Mouse (Mus musculus): ENCODE measurements at regions not wholly inside any gene's neighbourhood (a gene's known extent, or its start where the extent isn't known, plus 50 kb on each side); places are given as distances from the start of the nearest gene placed in this dataset.
A peak's percentile ranks its signal among the peaks of the same experiment; 100 is the strongest.

DNA sequence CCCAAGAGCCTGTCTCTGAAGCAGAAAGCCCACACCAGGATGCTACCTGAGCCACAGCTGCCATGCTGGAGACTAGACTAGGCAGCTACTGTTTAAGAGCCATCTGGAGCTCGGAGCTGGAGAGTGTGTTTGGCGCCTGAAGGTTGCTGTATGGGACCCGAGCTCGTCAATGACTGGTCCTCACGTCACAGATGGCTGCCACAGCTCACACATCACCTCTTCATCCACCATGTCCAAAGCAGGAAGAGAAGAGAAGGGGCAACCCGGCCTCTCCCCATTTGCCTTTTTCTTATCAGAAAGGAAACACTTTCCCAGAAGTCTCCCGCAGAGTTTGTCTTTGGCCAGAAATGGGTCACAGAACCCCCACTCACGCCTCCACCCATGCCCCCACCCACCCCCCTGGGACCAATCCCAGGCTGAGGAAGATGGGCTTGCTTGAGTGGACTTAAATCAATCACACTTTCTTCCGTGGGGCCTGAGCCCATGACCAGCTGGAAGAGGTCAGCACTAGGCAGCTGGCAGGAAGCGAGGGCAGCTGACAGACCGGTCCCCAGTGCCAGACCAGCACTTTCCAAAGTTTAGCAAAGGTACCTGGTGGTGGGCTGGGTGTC is 53.5 kb upstream of the Ptpn1 start:
- no peak for DNase-seq (ENCODE audit: low spot score in 2 of 2)

DNA sequence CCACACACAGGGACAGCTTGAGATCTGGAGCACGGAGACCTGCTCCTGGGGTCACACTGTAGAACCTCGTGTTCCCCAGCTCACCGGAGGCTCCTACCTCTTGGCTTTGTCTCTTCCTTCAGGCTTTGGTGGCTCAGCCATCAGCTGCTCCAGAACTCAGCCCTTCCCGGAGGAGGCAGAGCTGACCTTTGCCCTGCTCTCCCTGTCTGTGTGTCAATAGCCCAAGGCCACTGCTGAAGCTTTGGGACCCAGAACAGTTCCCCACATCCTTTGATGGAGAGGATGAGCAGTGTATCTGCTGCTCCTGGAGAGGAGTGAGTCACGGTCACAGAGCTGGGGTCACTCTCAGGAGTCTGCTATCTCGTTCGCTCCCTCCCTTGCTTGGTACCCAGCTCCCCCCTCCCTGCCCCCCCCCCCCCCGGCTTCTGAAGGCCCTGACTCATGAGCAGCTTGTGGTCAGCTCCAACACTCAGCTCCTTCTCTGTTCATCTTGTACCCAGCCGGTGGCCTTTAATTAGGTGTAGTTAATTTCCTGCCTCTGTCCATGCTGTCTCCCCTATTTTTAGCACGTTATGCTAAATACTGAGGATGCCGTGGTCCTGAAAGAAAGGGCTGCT is 54.5 kb upstream of the Ptpn1 start:
- no peak for DNase-seq (ENCODE audit: low spot score in 2 of 2)

- no peak for DNase-seq (ENCODE audit: low spot score in 2 of 2)
Measured at GRCm38 (mm10) chr2:167872507-167872906, 59.4 kb upstream of the Ptpn1 start.

DNA sequence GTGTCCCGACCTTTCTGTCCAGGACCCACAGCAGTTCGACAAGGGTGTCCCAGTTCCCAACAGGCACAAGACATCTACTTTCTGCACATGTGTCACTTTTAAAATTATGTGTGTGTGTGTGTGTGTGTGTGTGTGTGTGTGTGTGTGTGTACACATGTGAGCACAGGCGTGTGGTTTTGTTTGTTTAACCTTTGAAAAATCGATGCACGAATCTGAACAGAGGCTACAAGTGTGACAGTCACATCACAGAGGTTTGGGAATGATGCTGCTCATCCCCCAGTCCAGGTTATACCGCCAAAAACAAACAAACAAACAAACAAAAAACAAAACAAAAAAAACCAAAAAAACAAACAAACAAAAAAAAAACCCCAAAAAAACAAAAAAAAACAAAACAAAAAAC is 61.7 kb upstream of the Ptpn1 start:
- no peak for DNase-seq (ENCODE audit: low spot score in 2 of 2)

DNA sequence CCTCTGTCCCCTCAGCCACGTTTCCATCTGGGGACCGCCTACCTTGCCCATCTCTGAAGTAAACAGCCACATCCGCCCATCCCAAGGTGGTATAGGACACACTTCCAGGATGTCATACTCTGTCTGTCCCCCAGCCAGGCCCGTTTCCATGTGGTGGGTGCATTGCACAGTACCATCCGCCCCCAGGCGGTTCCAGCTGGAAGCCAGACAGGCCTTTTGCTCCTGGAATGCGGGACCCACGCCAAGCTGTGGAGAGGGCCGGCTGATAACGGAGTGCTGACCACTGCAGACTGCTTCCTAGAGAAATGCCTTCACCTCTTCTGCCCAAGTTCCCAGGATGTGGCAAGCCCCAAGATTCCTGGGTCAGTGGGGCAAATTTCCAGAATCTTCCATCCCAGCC is 65.1 kb upstream of the Ptpn1 start:
- peak in 1 of 2 experiments; percentile 75 for DNase-seq (ENCODE audit: low spot score in 2 of 2)

- no peak for DNase-seq (ENCODE audit: low spot score in 2 of 2)
Measured at GRCm38 (mm10) chr2:167865525-167865924, 66.3 kb upstream of the Ptpn1 start.

DNA sequence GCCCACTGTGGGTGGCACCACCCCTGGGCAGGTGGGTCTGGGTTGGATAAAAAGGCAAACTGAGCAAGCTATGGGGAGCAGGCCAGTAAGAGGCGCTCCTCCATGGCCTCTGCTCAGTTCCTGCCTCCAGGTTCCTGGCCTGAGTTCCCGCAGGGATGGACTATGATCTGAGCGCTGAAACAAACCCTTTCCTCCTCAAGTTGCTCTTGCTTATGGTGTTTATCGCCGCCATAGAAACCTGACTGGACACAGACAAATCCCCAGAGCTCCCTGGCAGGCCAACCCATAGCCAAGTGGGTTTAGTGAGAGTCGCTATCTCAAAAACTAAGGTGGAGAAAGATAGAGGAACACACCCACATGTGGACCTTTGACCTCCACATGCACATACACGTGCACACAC is 67.2 kb upstream of the Ptpn1 start:
- DNase-seq (ENCODE audit: low spot score in 2 of 2) = no peak

GRCm38 (mm10) chr2:167864228-167864627 is 67.6 kb upstream of the Ptpn1 start:
- DNase-seq (ENCODE audit: low spot score in 2 of 2) = no peak

DNA sequence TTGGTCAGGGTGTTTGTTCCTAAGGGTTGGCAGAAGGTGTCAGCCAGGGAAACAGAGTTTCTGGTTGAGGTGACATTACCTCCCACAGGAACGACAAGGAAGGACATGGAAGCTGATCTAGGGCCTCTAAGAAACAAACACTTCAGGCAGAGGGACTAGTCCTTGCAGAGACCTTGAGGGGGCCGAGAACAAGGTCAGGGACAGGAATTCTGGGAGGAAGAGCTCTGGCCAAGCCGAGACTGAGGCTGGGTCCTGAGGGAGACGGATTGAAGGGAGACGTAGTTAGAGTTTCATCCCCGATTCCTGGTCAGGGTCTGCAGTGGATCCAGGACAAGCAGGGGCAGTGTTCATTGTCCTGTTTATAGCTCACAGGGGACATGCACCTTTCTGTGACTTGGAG is 68.2 kb upstream of the Ptpn1 start:
- DNase-seq (ENCODE audit: low spot score in 2 of 2) = no peak

- DNase-seq (ENCODE audit: low spot score in 2 of 2) = no peak
Measured at GRCm38 (mm10) chr2:167861178-167861520, 70.7 kb upstream of the Ptpn1 start.

DNA sequence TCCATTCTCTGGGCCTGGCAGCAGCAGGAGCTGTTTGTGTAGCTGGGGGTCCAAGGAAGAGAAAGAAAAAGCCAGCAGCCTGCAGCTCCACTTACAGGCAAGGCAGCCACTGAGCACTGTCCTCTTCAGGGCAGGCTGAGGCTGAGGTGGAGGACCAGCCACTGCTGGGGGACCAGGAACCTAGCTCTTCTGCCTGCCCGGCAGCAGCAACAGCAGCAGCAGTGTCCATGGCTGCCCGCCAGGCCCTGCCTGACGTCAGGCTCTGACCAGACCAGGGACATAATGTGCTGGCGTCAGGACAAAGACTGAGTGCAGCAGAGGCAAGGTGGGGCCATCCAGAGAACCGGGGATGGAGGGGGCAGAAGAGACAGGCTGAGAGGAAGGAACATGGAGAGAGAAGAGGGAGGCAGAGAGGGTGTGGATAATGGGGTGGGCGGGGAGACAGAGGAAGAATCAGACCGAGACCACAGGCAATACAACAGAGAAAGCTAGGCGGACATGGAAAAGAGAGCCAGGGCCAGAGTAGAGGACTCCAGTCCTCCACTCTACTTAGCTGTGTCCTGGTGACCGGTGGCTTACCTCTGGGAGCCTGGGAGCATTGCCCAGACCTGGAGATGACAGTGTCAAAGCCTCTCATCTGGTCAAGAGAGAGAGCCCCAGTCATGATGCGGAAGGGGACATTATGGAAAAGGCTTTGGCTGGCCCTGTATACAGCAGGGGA is 71.2 kb upstream of the Ptpn1 start:
- DNase-seq (ENCODE audit: low spot score in 2 of 2) = peak; percentile 71 to 88

DNA sequence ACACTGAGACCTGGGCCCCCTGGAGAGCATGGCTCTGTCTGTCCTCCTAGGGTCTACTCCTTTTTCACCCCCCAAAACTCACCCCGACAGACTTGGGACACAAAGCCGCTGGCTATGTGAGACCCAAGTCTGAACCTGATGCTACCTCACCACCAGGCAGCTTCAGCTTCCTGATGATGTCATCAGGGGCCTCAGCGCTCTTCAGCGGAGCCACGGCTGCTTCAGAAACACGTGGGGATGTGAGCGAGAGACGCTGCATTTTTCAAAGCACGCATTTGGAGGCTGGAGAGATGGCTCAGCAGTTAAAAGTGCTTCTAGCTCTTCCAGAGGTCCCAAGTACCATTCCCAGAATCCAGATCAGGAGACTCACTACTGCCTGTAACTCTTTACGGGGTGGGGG is 72.3 kb upstream of the Ptpn1 start:
- DNase-seq (ENCODE audit: low spot score in 2 of 2) = no peak

DNA sequence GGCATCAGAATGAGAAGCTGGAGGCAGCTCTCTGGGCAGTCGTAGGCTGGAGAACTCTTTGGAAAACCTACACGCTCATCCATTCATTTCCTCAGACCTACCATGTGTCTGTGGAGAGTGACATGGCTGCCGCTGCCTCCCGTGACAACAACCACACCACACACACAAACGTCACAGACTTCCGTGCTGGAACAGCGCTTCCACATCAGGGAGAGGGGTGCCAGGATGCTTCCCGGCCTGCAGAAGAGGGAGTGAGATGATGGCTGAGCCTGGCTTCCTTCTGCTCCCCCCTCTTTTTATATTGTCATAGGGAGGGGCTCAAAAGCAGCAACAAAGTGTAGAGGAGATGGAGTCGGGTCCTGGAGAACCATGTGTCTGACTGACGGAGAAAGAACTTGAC is 73.5 kb upstream of the Ptpn1 start:
- no peak for DNase-seq (ENCODE audit: low spot score in 2 of 2)

- DNase-seq (ENCODE audit: low spot score in 2 of 2) = no peak
Measured at GRCm38 (mm10) chr2:167857911-167858310, 73.9 kb upstream of the Ptpn1 start.

GRCm38 (mm10) chr2:167856920-167857475 is 74.9 kb upstream of the Ptpn1 start:
- DNase-seq (ENCODE audit: low spot score in 2 of 2) = no peak

GRCm38 (mm10) chr2:167856020-167856419 is 75.8 kb upstream of the Ptpn1 start:
- DNase-seq (ENCODE audit: low spot score in 2 of 2) = no peak

DNA sequence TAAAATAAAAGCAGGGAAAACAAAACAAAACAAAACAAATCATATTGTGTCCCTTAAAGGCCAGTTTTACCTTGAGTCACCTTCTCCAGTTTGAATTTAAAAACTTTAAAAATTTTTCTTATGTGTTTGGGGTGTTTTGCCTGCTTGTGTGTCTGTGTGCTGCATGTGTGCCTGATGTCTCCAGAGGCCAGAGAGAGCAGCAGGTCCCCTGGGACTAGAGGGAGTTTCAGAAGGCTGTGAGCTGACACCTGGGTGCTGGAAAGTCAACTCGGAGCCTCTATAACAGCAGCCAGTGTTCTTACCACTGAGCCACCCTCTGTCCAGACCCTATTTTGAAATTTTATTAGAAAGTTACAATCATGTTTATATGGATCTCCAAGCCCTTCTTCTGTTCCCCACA is 77.8 kb upstream of the Ptpn1 start:
- no peak for DNase-seq (ENCODE audit: low spot score in 2 of 2)

DNA sequence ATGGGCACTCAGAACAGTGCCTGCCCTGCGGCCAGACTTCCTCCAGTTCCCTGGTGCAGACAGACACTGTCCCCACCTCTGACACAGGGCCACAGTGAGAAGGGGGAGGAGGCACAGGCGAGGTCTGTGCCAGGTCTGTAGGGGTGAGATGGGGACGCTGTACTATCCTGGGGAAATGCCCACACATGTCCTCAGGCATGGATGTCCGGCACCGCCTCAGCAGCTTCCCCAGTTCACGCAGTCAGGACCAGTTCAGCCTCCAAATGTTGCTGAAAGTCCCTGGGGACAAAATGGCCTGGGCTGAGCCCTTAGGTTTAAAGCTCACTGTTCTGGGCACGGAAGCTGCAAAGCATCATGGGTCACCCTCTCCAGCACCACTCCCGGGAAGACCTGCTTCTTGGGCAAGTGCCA is 78.4 kb upstream of the Ptpn1 start:
- no peak for DNase-seq (ENCODE audit: low spot score in 2 of 2)

- DNase-seq (ENCODE audit: low spot score in 2 of 2) = peak; percentile 59 to 74
Measured at GRCm38 (mm10) chr2:167852582-167852981, 79.3 kb upstream of the Ptpn1 start.

DNA sequence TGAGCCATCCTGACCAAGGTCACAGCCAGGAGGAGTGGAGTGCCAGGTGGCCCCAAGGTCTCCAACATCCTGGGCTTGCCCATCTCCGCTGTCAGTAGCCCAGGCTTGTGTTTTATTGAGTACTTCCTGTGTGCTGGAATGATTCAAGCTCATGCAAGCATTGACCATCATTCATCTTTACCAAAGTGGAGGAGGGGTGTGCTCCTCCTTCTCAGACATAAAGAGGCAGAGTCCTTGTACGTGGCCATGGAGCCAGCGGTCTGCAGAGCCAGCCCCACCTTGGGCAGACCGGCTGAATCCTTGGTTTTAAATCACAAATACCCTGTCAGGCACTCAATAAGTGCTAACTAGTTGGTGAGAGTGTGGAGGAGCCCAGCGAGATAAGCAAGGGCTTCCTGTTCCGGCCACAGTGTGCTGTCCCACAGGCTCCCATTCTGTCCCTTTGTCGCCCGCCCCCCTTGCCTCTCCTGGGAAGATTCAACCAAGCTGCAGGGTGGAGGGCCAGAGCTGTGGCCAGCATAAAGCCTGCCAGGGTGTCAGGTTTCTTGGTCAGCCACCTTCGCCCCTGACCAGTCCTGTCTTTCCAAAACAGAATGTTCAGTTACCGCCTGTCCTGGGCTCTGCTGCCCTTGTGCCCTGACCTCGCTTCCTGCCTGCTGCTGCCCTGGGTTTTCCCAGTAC is 80.5 kb upstream of the Ptpn1 start:
- peak in 1 of 2 experiments; percentile 61 for DNase-seq (ENCODE audit: low spot score in 2 of 2)

DNA sequence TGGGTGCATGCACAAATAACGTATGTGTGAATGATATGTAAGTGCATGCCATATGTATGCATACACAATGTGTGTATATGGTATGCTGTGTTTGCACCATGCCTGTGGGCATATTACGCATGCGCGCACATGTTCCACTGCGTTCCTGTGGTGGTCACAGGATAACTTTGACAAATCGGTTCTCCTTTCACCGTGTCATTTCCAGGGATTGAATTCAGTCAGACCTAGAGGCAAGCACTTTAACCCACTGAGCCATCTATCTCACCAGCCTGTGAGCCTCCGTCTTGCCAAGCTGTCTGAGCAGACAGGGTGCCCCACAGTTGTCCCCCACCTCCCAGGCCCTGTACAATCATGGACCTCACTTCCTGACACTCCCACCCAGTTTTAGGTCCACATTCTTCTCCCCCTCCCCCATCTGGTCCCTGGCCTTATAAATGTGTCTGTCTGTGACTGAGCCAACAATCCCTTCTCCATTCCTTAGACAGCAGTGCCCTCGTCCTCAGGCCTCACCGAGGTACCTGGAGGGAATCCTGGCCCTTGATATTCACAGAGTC is 81.8 kb upstream of the Ptpn1 start:
- DNase-seq (ENCODE audit: low spot score in 2 of 2) = no peak
